Mouse (Mus musculus): ENCODE measurements around the gene Tbx10.

DNA sequence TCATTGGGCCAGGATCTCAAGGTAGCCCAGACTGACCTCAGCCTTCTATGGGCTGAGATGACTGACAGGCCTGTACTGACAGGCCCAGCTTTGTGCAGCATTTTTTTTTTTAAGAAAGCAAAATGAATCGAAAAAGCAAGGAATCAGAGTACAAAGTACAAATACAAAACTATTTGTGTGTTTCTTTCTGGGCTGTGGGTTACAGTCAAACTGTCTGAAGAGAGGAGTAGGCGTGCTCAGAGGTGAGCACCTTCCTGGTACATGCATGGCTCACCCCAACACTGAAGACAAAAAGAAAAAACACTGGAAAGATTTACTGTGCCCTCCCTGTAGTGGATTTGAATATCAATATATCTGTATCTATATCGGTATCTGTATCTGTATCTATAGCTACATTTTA is 44.7 kb upstream of the Tbx10 start:
- no peak for TF ChIP-seq CTCF (IDR thresholded peaks at IDR 0.05; ENCODE audit: borderline replicate concordance, insufficient read depth, low read depth, low read length)
- TF ChIP-seq POLR2A (IDR thresholded peaks at IDR 0.05; ENCODE audit: borderline replicate concordance, insufficient read depth, low read length) = no peak
